Mouse (Mus musculus) ES-E14 (cell line): ENCODE data around the gene Retn. TPM values are rescaled to one million over a fixed set of nuclear protein-coding genes. Genes with fewer than 3 reads are reported as not detected.

Experiments used
- DNase-seq: peaks from one replicate; pipeline ENCODE4 v3.0.0-alpha.2; 2013; ENCODE audit warnings: low read depth, low spot score
- H3K27ac ChIP-seq: 2 replicates; pipeline ENCODE4 v1.5.1; 2012; ENCODE audit warnings: low read depth, mild to moderate bottlenecking, low read length, moderate library complexity, mixed read lengths; ENCODE audit not compliant: poor library complexity, insufficient read depth, severe bottlenecking
- H3K36me3 ChIP-seq: 2 replicates; pipeline ENCODE4 v1.6.1; 2012; ENCODE audit warnings: mild to moderate bottlenecking, low read length, moderate library complexity, mixed read lengths; ENCODE audit not compliant: control insufficient read depth, poor library complexity, insufficient read depth, severe bottlenecking
- H3K4me1 ChIP-seq, 2 experiments: fragments of 150-350 bp in 1 of 2; sonication (generic) in 1 of 2; 2 replicates each; pipeline ENCODE4 v1.6.1; 2012; ENCODE audit warnings: low read length in 2 of 2, mild to moderate bottlenecking in 1 of 2, mixed read lengths in 1 of 2; ENCODE audit not compliant: control insufficient read depth in 2 of 2, insufficient read depth in 2 of 2, poor library complexity in 1 of 2
- H3K4me3 ChIP-seq, 2 experiments: fragments of 150-350 bp in 1 of 2; sonication (generic) in 1 of 2; 2 replicates each; pipeline ENCODE4 v1.5.1; 2012; ENCODE audit warnings: low read length in 2 of 2, low read depth in 1 of 2, mild to moderate bottlenecking in 1 of 2, mixed read lengths in 1 of 2; ENCODE audit not compliant: insufficient read depth in 1 of 2, poor library complexity in 1 of 2, severe bottlenecking in 1 of 2
- H3K9ac ChIP-seq: 2 replicates; pipeline ENCODE4 v1.6.1; 2012; ENCODE audit warnings: low read depth, mild to moderate bottlenecking, low read length, mixed read lengths; ENCODE audit not compliant: poor library complexity, insufficient read depth, severe bottlenecking
- H3K9me3 ChIP-seq: fragments of 150-350 bp; sonication (generic); 2 replicates; pipeline ENCODE4 v1.6.1; 2012; ENCODE audit warnings: low read depth, mild to moderate bottlenecking, low read length; ENCODE audit not compliant: control insufficient read depth, insufficient read depth
- CHD2 ChIP-seq: IDR thresholded peaks from 2 replicates; pipeline ENCODE4 v1.6.1; 2014; ENCODE audit warnings: mild to moderate bottlenecking, low read depth, low read length, inconsistent platforms
- HCFC1 ChIP-seq: IDR thresholded peaks from 2 replicates; pipeline ENCODE4 v1.6.1; 2012; ENCODE audit warnings: low read length, inconsistent platforms, borderline replicate concordance; ENCODE audit not compliant: insufficient read depth
- MAFK ChIP-seq: IDR thresholded peaks from 2 replicates; pipeline ENCODE4 v1.6.1; 2014; ENCODE audit warnings: mild to moderate bottlenecking, low read depth, low read length, inconsistent platforms; ENCODE audit not compliant: insufficient read depth
- ZC3H11A ChIP-seq: IDR thresholded peaks from 2 replicates; pipeline ENCODE4 v1.6.1; 2012; ENCODE audit warnings: low read depth, mild to moderate bottlenecking, inconsistent platforms, low read length, borderline replicate concordance
- ZNF384 ChIP-seq: IDR thresholded peaks from 2 replicates; pipeline ENCODE4 v1.6.1; 2012; ENCODE audit warnings: low read depth, low read length, inconsistent platforms
- in situ Hi-C, 2 experiments: fragments of 600-800 bp; cut with MboI; formaldehyde crosslinking; loops; one replicate each; pipeline ENCODE4 v1.15.1; 2025; ENCODE audit warnings: low sequenced_read_pairs in 2 of 2, inconsistent platforms in 1 of 2; ENCODE audit not compliant: unreplicated experiment in 2 of 2
- total RNA-seq: library from RNA; depleted of rRNA; stranded (reverse); fragments of 300-350 nt; gene quantifications from 2 replicates; pipeline ENCODE4 v1.2.3, GENCODE M21; 2012

Gene Retn
- total RNA-seq, 1 experiment = 0.45 TPM

DNA sequence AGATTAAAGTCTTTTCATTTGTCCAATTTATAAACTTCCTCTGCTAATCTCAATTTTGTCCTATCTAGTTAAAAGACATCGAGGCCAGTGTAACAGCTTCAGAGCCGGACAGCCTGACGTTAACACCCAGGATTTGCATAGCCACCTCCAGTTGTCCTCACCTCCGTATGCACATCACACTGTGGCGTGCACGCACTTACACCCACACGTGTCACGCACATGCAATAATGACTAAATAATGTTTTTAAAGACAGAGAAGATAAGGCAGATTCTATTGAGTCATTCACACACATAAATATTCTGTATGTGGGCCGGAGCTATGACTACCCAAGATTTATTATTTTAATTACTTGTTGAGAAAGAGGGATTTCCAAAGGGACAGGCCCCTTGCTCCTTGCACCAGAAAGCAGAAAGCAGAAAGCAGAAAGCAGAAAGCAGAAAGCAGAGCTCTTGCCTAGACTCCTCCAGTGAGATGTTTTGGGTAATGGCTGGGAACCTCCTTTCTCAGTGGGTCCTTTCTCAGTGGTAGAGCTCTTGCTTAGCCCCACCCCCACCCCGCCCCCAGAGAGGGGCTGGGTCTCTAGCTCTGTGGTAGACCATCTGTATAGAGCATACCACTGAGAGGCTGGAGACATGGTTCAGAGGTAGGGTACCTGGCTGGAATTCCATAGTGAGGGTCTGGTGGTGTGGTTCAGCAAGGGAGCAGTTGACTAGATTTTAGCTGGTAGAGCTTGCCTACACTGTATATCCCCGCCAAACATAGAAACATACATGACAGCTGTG, 653 bp upstream of the Retn start:
- TF ChIP-seq ZNF384 (no peak), ZC3H11A (no peak), HCFC1 (no peak), MAFK (no peak), CHD2 (no peak)
- in situ Hi-C loops = no loop called here

DNA sequence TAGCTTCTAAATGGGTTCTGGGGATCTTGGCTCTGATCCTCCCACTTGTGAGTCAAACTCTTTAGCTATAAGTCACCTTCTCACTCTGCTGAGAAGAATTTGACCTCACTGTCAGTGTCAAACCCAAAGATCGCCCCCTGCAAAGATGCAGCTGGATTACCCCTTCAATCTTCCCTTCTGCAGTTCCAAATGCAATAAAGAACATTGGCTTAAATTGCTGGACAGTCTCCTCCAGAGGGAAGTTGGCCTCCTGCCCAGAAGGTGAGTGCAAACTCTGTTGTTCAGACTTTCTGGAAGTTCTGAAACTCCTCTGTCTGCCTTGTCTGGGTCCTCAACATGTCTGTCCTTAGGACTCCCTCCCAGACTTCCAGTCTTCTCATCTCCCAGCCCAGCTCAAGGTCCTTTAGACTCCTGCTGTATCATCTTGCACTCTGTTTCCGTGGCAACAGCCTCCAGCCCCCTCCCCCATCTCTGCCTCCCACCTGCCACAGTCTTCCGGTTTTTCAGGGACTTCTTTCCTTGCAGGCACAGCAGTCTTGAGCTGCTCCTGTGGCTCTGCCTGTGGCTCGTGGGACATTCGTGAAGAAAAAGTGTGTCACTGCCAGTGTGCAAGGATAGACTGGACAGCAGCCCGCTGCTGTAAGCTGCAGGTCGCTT, 1.3 kb downstream of the Retn start:
- TF ChIP-seq MAFK (no peak), ZC3H11A (no peak), CHD2 (no peak), HCFC1 (no peak), ZNF384 (no peak)
- Histone ChIP-seq H3K27ac (no peak overlapping the region), H3K9ac (no peak overlapping the region), H3K4me1 (peaks cover 0 to 5% of the 10 kb centered on the region in 2 experiments; a peak in 1 of 4 replicates), H3K4me3 (no peak overlapping the region), H3K36me3 (no peaks in the 10 kb centered on the region), H3K9me3 (no peaks in the 10 kb centered on the region)
- in situ Hi-C loops = no loop called here
- no peak for DNase-seq

More for the DNA sequence above, 653 bp upstream of the Retn start:
- Histone ChIP-seq H3K36me3 (no peaks in the 10 kb centered on the region), H3K27ac (no peak overlapping the region), H3K9ac (no peak overlapping the region), H3K4me3 (no peak overlapping the region), H3K4me1 (peaks cover 0 to 5% of the 10 kb centered on the region in 2 experiments; a peak in 1 of 4 replicates), H3K9me3 (no peaks in the 10 kb centered on the region)
- no peak for DNase-seq

- H3K4me3 ChIP-seq = no peak overlapping the region
- no peaks in the 10 kb centered on the region for H3K9me3 ChIP-seq
- H3K9ac ChIP-seq = no peak overlapping the region
- TF ChIP-seq CHD2 = no peak
- TF ChIP-seq ZNF384 = no peak
- TF ChIP-seq MAFK = no peak
- no peak for TF ChIP-seq HCFC1
- TF ChIP-seq ZC3H11A = no peak
- no peak for DNase-seq
- H3K27ac ChIP-seq = no peak overlapping the region
- H3K36me3 ChIP-seq = no peaks in the 10 kb centered on the region
- in situ Hi-C loops = no loop called here
- H3K4me1 ChIP-seq = peaks cover 0 to 4% of the 10 kb centered on the region in 2 experiments; a peak in 1 of 4 replicates
Measured at GRCm38 (mm10) chr8:3660889-3661288, 5.3 kb downstream of the Retn start.

- Histone ChIP-seq H3K27ac (no peak overlapping the region), H3K9ac (no peak overlapping the region), H3K4me1 (peaks cover 0 to 4% of the 10 kb centered on the region in 2 experiments; a peak in 1 of 4 replicates), H3K4me3 (no peak overlapping the region), H3K36me3 (no peaks in the 10 kb centered on the region), H3K9me3 (no peaks in the 10 kb centered on the region)
- no peak for DNase-seq
- in situ Hi-C loops = no loop called here
- TF ChIP-seq HCFC1 (no peak), MAFK (no peak)
Measured at GRCm38 (mm10) chr8:3664405-3664804, 8.8 kb downstream of the Retn start.
